Mouse (Mus musculus) megakaryocyte, adult 5-6 weeks (primary cell): ENCODE measurements around the gene Man2a2. TPM values are rescaled to one million over a fixed set of nuclear protein-coding genes. Genes with fewer than 3 reads are reported as not detected.
A peak's percentile ranks its signal among the peaks of the same experiment; 100 is the strongest.

Experiments used
- ATAC-seq: 2 replicates; pipeline ENCODE4 v1.8.0; 2016; ENCODE audit warnings: mild to moderate bottlenecking, inconsistent platforms; ENCODE audit not compliant: poor library complexity, severe bottlenecking
- total RNA-seq, 2 experiments: library from RNA; stranded (forward) in 1 of 2; stranded (reverse) in 1 of 2; fragments of 153-499, 151-499 nt in 1 of 2; fragments of 221-1000, 200-1000 nt in 1 of 2; gene quantifications; 2 replicates each; pipeline versions ENCODE4 v1.2.3 to v1.2.4; 2015 to 2017

Man2a2 gene
- total RNA-seq, 2 experiments from 2014 or later, result 25.3 to 27.8 TPM

DNA sequence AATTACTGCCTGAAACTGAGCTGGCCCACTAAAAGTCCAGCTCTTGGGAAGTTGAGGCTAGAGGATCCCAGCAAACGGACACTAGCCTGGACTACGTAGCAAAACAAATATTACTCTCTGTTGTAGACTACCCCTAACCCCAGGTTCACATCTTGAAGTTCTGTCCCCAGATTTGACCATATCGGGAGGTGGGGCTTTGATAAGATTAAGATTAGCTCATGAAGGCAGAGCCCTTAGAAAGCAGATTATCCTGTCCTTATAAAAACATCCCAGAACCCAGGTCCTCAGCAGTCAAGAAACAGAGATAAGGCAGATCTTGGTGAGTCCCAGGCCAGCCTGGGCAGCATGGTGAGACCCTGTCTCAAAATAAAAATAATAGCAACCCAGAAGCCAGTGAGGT is 991 bp upstream of the Man2a2 start:
- no peak for ATAC-seq

GRCm38 (mm10) chr7:80370649-80371040 is 530 bp downstream of the Man2a2 start:
- peak; percentile 37 for ATAC-seq

GRCm38 (mm10) chr7:80369967-80370431 is 1.2 kb downstream of the Man2a2 start:
- peak; percentile 24; the same call in 1 of the 2 replicates for ATAC-seq

DNA sequence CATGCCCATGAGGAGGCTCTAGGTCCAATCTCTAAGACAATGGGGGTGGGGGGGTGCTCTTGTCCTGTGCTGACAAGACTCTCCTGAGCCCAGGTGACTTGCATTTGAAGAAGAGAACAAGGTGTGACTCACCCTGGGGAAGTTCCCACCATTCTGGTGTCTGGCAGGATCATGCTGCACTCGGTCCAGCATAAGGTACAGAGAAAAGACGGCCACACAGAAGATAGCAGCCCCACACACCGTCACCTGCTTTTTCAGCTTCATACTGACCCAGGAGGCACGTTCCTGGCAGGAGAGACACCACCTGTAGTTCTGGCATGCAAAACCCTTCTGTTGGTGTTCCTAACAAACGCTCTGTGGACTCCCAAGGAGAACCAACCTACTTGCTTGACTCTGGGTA is 1.7 kb downstream of the Man2a2 start:
- peak; percentile 6; the same call in 1 of the 2 replicates for ATAC-seq

DNA sequence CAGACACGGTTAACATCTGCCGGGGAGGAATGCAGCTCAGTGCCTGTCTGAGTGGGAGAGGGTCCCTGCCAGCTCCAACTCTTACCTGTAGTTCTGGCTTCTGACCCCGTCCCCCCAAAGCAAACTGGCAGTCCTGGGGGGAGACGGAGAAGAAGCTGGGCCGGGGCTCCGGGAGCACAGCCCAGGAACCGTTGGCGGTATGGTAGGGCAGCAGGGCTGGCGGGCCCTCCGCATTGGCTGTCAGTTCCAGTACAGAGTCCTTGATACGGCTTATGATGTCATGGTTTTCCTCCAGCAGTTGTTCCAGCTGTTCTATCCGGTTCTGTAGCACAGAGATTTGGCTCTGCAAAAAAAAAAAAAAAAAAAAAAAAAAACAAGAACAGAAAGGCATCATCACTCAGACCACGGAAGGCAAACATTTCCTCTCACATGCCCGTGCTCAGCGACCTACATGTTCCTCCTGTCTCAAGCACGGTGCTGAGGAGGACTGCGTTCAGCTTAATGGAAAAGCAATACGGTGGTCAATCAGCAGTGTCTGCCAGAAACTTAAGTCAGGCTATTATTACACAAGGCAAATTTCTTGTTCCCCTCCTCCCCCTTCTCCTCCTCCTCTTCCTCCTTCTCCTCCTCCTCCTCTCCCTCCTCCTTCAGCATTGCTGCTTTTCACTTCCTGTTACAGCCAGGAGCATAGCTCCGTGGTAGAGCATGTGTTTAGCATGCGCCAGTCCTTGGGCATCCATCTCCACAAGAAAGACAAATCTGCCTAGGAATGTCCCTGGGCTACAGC is 2.3 kb downstream of the Man2a2 start:
- ATAC-seq, result peak; percentile 36

- ATAC-seq, result no peak
These were observed 3.2 kb downstream of the Man2a2 start for GRCm38 (mm10) chr7:80368009-80368408.

GRCm38 (mm10) chr7:80367232-80367631 is 3.9 kb downstream of the Man2a2 start:
- no peak for ATAC-seq

DNA sequence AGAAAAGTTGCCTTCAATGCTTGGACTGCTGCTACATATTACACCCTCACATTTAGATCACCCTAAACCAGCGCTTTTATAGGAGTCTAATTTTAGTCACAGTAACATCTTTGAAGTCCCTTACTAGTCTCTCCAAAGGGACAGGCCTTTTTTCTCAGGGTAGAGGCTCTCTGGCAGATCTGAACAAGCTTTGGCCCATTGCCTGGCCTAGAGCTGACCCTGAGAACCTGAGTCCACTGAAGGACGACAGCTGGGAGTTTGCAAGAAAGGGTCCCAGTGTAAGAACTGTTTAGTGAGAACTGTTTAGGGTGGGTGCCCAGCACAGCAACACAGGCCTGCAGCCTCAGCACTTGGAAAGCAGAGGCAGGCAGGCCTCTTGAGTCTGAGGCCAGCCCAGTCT is 5.4 kb downstream of the Man2a2 start:
- ATAC-seq, result no peak

- peak; percentile 59 for ATAC-seq
These were observed 10.7 kb downstream of the Man2a2 start for GRCm38 (mm10) chr7:80360435-80360834.

GRCm38 (mm10) chr7:80358039-80358438 is 13.1 kb downstream of the Man2a2 start:
- no peak for ATAC-seq

DNA sequence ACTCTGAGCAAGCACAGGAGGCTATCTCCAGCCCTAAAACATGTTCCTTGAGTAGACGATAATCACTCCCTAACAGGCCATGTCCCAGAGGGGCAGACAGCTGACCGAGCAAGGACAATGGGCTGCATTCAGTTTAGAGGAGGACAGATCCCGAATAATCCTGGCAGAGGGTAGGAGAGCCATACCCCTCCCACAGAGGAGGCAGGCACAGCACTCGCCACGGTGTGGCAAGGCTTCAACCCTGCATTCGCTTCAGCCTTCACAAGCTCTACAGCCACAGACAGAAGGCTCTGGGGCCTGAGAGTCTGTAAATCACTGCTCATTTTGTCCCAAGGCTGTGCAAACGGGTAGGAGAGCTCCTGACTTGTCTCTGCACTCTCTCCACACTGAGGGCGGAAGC is 14.0 kb downstream of the Man2a2 start:
- ATAC-seq, result no peak

- ATAC-seq, result no peak
These were observed 14.8 kb downstream of the Man2a2 start for GRCm38 (mm10) chr7:80356351-80356750.

- ATAC-seq, result no peak
These were observed 18.3 kb downstream of the Man2a2 start for GRCm38 (mm10) chr7:80352920-80353319.

- ATAC-seq, result no peak
These were observed 20.4 kb downstream of the Man2a2 start for GRCm38 (mm10) chr7:80350808-80351207.

DNA sequence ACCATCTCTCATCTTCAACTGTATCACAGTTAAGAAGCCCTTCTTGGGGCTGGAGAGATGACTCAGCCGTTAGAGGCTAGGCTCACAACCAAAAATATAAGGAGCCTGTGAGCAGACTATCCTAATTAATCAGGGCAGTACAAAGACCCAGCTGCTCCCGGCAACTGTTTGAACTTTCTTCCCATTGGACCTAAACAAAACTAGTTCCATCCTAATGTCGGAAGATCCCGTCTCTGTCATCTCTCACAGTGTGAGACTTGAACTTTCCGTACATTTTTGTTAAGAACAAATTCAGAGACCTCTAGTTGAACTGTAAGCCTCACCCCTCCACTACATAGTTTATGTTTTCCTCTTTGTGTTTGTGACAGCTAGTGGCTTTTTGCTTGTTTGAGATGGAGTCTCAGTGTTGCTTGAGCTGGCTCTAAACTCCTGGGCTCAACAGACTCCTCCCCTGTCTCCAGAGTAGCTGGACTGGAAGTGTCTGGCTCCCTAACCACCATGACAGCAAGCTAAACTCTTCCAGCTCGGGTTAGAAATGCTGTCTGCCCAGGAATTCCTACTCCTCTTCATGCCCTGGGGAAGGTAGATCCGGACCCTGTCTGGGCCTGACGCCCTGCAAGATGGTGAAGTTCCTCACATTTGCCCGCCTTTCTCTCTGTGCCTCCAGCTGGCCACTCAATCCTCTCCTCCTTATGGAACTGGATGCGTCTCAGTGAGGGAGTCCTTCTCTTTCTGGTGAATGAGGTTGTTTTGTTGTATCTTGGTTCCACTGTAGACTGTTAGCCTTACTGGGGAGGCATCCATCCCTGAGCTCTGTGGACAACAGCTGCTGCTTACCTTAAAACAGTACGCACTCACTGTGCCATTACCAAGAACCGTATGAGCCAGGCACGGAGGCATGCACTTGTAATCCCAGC is 23.2 kb downstream of the Man2a2 start:
- ATAC-seq, result no peak

GRCm38 (mm10) chr7:80346830-80347229 is 24.3 kb downstream of the Man2a2 start:
- ATAC-seq, result no peak

GRCm38 (mm10) chr7:80346173-80346572 is 25.0 kb downstream of the Man2a2 start:
- ATAC-seq, result no peak

GRCm38 (mm10) chr7:80343270-80344018 is 27.7 kb downstream of the Man2a2 start:
- ATAC-seq, result no peak; the same call in 1 of the 2 replicates

GRCm38 (mm10) chr7:80342858-80343257 is 28.3 kb downstream of the Man2a2 start, which contains the start of gene Hddc3:
Hddc3 (plus strand) TSS chr7:80343104.
- ATAC-seq, result peak; percentile 65

- no peak for ATAC-seq
These were observed 29.4 kb downstream of the Man2a2 start for GRCm38 (mm10) chr7:80341793-80342192.

- peak; percentile 64 for ATAC-seq
These were observed 30.4 kb downstream of the Man2a2 start, which contains the start of gene Unc45a for GRCm38 (mm10) chr7:80340793-80341192. Unc45a (minus strand) TSS chr7:80341005.
